Mouse (Mus musculus): Measurements from ENCODE around the gene Gpld1.

The Gpld1 gene

GRCm38 (mm10) chr13:24942512-24943282 is at the start of gene Gpld1:
Gene Gpld1 (plus strand): TSS chr13:24943152.
- DNase-seq (ENCODE audit: low read depth), result peak; percentile 18

GRCm38 (mm10) chr13:24893880-24894279 is 49.1 kb upstream of the Gpld1 start:
- DNase-seq (ENCODE audit: low read depth), result no peak

GRCm38 (mm10) chr13:24901916-24902315 is 41.0 kb upstream of the Gpld1 start:
- DNase-seq (ENCODE audit: low read depth), result no peak

- no peak for DNase-seq (ENCODE audit: low read depth)
Observed at GRCm38 (mm10) chr13:24903412-24903811, 39.5 kb upstream of the Gpld1 start.

GRCm38 (mm10) chr13:24905422-24905821 is 37.5 kb upstream of the Gpld1 start:
- no peak for DNase-seq (ENCODE audit: low read depth)

- DNase-seq (ENCODE audit: low read depth), result no peak
Observed at GRCm38 (mm10) chr13:24906831-24907570, 36.0 kb upstream of the Gpld1 start.

- no peak for DNase-seq (ENCODE audit: low read depth)
Observed at GRCm38 (mm10) chr13:24909112-24909511, 33.8 kb upstream of the Gpld1 start.

- DNase-seq (ENCODE audit: low read depth), result no peak
Observed at GRCm38 (mm10) chr13:24913576-24913975, 29.4 kb upstream of the Gpld1 start.

GRCm38 (mm10) chr13:24914915-24915314 is 28.0 kb upstream of the Gpld1 start:
- DNase-seq (ENCODE audit: low read depth), result no peak

GRCm38 (mm10) chr13:24915831-24916230 is 27.1 kb upstream of the Gpld1 start:
- no peak for DNase-seq (ENCODE audit: low read depth)

- DNase-seq (ENCODE audit: low read depth), result peak; percentile 72
Observed at GRCm38 (mm10) chr13:24920333-24920977, 22.5 kb upstream of the Gpld1 start.

- no peak for DNase-seq (ENCODE audit: low read depth)
Observed at GRCm38 (mm10) chr13:24921281-24921680, 21.7 kb upstream of the Gpld1 start.

GRCm38 (mm10) chr13:24923991-24924390 is 19.0 kb upstream of the Gpld1 start:
- no peak for DNase-seq (ENCODE audit: low read depth)

- DNase-seq (ENCODE audit: low read depth), result peak; percentile 22
Observed at GRCm38 (mm10) chr13:24930591-24930990, 12.4 kb upstream of the Gpld1 start.

GRCm38 (mm10) chr13:24933199-24933598 is 9.8 kb upstream of the Gpld1 start:
- DNase-seq (ENCODE audit: low read depth), result no peak

- no peak for DNase-seq (ENCODE audit: low read depth)
Observed at GRCm38 (mm10) chr13:24936772-24937107, 6.2 kb upstream of the Gpld1 start.

GRCm38 (mm10) chr13:24937108-24937838 is 5.7 kb upstream of the Gpld1 start, which contains the start of gene Aldh5a1:
Gene Aldh5a1 (minus strand): TSS chr13:24937661.
- DNase-seq (ENCODE audit: low read depth), result peak; percentile 78

- DNase-seq (ENCODE audit: low read depth), result no peak
Observed at GRCm38 (mm10) chr13:24937839-24938166, 5.1 kb upstream of the Gpld1 start.

GRCm38 (mm10) chr13:24938683-24939082 is 4.3 kb upstream of the Gpld1 start:
- peak; percentile 72 for DNase-seq (ENCODE audit: low read depth)

GRCm38 (mm10) chr13:24939472-24939871 is 3.5 kb upstream of the Gpld1 start:
- no peak for DNase-seq (ENCODE audit: low read depth)

GRCm38 (mm10) chr13:24943303-24943702 is 351 bp downstream of the Gpld1 start:
- no peak for DNase-seq (ENCODE audit: low read depth)

GRCm38 (mm10) chr13:24945567-24945966 is 2.6 kb downstream of the Gpld1 start:
- DNase-seq (ENCODE audit: low read depth), result peak; percentile 45
